Mouse (Mus musculus) layer of hippocampus, adult 9-10 months (tissue): ENCODE measurements around the gene 4921504E06Rik.

Source experiments
- DNase-seq: peaks from one replicate; pipeline ENCODE4 v3.0.0; 2022; ENCODE audit warnings: low spot score

The 4921504E06Rik gene

DNA sequence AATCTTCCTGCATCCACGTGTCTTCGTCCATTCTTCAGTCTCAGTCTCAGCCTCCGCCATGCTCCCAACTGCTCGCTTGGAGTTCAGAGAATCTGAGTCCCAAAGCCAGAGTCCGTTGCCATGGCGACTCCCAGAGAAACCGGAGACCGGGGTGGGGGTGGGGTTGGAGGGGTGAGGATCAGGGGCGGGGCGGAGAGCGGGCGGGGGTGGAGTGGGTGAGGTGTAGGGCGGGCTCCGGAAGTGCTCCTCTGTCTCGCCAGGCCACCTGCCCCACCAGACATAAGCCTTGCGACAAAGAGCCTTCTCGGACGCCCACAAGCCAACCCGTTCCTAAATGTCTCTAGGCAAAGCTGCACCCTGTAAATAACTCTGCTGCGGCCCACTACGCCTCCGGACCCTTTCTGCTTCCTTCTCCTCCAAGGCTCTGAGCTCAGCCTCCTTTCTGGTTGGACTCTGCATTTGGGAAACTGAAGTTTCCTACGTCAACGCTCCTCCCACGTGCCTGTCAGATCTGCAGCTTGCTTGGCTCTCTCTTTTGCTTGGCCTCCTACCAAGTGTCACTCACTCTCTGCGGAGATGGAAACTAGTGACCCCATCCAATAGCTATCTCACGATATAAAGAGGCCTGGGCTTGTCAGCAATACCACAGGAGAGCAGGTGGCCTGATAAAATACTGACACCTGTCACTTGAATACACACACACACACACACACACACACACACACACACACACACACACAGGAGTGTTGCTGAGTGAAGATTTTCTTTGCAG, at the start of gene 4921504E06Rik:
4921504E06Rik (minus strand) TSS at position 94 of the 772 bp plus-strand sequence.
- DNase-seq, result peak; percentile 75

DNA sequence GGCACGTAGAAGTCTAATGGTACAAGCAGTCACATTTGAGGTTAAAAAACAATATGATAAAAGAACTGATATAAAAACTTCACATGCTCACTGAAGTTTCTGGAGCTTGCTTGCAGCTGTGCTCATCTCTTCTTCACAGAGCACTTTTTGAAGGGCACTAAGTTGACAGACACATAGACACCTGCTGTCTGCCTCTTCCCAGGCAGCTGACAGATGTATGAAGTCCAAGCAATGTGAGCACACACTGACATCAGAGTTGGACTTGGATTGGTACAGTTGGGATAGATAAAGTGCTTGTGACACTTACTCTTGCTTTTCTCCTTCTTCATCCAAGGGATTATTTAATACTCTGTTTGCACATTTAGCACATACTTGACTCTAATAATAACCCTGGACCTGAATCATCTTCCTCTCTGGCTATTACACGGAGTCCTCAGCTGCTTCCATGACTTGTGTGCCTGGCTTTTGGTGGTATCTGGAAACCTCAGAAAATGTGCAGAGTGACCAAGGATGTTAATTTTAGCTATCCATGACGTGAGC, 47.7 kb upstream of the 4921504E06Rik start:
- no peak for DNase-seq

DNA sequence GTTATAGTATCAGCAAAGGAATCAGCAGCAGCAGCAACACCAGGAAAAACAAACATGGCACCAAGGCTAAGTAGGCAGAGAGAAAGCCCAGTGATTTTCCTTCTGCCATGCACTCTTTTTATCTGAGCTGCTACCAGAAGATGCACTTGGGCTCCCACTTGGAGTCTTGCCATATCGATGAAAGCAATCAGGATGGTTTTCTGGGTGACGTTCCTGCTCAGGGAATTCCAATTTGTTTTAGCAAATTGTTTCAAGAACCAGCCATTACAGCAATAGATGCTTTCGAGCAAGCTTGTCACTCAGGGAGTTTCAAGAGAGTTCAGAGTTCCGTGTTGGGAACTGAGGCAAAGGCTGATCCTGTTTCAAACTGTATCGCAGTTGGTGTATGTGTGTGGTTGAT, 47.1 kb upstream of the 4921504E06Rik start:
- DNase-seq, result no peak

DNA sequence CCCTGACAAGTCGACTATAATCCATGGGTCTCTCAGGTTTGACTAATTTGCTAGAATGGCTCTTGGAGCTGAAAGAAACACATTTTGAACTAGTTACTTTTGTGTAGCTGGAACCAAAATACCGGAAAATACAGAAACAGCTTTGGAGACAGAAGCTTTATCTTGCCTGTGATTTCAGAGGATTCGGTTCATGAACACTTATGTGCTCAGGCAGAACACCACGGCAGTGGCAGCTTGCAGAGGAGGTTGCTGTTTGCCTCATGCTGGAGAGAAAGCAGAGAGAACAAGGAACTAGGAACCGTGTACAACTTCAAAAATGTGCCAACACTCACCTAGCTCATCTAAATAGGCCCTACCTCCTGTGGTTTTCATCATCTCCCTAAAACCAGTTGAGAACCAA, 46.1 kb upstream of the 4921504E06Rik start:
- no peak for DNase-seq

DNA sequence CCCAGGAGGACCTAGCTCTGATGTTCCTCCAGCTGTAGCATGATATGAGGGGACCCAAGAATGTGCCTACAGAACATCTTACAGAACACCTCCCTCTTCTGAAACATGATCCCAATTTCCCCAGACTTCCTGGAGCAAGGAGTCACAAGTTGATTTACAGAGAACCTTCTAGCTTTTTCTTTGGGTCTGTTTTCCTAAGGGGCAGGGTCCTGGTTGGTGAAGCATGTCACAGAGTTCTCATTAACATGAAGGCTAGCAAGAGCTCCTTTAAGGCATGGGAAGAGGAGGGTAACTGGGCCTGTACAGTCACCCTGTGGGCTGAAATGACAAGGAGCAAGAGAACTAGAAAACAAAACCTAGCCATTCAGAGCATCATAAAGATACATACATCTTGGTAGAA, 43.3 kb upstream of the 4921504E06Rik start:
- DNase-seq, result no peak

DNA sequence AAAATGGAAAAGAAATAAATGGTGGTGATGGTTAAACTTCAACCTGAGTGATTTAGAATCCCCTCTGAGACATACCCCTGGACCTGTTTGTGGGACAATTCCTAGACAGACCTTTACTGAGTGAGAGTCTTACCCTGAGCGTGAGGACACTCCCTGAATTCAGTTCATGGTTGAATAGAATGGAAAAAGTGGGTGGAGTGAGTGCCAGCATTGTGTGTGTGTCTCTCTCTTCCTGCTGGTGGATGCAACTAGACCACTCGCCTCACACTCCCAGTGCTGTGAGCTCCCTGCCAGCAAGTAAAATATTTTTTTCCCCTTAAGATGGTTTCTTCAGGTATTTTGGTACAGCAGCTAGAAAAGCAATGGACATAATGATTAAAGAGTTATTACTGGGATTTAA, 42.7 kb upstream of the 4921504E06Rik start:
- no peak for DNase-seq

DNA sequence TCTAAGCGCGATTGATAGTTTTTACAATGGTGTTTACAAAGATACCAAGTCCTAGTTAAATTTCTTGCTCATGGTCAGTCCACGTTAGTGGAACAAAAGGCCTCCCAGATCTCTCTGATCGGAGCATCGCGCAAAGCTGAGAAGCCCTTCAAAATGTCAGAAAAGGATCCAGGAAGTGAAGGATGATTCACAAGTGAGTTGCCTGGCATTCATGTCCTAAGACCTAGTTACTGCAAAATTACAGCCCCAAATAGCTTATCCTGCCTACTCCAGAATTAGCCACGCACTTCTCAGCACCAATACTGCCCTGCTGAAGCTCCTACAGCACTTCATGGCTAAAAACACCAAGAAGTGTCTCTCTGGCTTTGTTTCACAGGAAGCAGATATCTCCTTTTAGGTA, 41.1 kb upstream of the 4921504E06Rik start:
- no peak for DNase-seq

DNA sequence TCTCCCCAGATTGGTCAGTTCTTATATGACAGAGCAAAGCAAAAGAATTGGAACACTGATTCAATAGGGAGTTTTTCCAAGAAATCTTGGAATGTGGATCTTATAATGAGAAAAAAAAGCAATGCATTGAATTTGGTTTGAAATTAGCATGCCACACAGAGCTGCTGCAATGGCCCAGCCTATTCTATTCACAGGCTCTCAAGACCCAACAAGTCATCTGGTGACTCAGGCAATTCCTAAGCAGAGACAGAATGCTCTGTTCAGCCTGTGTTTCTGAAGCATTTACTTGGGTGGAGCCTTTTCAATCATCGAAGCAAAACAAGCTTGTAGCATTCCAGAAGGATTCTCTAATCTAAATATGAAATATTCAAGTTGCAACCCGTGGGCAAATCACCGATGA, 26.1 kb upstream of the 4921504E06Rik start:
- DNase-seq, result no peak

DNA sequence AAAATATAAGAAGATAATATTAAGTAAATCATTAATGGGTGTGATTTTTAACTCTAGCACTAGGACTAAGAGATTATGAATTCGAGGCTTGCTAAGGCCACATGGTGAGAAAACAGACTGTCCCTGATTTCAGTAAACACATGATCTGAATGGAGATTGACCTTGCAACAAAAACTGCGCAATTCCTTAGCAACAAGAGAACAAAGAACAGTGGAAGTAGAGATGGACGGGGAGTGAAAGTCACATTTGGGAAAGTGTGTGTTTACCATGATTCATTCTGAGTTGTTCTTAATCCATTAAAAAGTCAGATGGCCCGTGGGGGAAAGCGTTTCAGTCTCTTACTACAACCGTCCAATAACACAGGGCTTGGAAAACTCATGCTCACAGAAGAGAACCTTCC, 25.5 kb upstream of the 4921504E06Rik start:
- no peak for DNase-seq

DNA sequence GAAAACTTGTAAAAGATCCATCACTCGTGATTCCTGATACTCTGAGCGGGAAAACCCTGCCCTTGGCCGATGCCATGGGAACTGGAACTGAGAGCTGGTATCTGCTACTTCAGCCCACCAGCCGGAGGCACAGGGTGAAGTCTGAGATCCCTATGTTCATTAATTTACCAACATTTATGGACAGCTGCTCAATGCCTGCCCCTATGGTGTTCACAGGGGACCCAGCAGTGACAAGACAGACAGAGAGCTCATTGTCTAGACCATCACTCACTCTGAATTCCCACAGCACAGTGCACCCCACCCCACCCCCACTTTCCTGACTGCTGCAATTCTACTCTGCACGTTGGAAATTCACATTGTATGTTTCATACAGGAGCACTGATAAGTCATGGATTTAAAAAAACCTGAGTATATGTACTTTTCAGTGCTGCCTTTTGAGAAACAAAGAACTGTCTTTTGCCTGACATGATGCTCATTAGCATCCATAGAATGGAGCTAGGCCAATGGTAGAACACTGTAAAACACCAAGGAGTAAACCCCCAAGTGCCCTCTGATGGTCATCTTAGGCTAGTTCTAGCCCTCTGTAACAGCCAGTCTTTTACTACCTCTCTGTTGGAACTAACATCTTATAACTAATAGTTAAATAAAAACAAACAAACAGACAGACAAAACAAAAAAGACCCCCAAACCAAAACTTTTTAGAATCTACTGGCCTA, 8.6 kb upstream of the 4921504E06Rik start:
- DNase-seq, result no peak

DNA sequence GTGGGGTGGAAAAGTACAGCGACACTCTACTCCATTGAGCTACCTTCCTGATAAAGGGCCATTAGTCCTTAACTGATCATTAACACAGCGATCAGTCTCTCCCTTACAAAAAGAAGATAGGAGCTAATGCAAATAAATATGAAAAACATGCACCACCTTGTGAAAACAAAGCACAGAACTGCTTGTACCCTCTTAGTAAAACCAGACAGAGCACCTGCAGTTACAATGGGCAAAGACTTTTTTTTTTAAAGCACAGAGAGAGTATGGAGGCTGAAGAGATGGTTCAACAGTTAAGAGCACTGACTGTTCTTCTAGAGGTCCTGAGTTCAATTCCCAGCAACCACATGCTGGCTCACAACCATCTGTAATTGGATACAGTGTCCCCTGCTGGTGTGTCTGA, 6.9 kb upstream of the 4921504E06Rik start:
- no peak for DNase-seq

DNA sequence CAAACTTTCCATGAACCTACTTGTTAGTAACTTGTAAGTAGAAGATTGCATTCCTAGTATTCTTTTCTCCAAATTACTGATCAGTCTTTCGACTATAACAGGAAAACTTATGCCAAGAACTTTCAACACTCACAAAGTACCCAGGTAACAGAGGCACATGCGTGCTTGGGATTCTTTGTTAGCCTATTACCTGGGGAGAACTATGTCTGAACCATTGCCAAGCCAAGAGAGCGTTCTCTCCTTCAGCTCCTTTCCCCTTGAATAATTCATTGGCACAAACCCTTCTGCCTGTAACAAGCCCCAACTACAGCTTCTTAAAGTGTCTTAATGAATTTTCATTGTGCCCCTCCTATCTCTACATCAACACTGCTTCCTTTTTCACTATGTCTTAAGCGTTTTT, 6.4 kb upstream of the 4921504E06Rik start:
- DNase-seq, result no peak

DNA sequence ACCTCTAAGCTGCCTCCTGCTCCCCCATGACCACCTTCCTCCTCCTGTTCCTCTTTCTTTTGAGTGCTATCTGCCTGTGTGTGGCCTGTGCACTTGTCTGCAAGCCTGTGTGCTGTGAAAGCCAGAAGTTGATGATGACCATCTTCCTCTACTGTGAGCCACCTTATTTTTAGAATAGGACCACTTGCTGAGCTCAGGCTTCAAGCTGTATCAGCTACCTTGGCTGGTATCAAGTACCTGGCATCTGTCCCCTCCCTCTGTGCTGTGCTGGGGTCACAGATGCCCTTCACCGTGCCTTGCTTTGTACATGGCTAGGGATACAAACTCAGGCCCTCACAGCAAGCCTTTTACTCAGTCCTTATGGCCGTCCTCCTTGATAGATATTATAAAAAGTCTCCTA, 2.3 kb downstream of the 4921504E06Rik start:
- DNase-seq, result no peak

DNA sequence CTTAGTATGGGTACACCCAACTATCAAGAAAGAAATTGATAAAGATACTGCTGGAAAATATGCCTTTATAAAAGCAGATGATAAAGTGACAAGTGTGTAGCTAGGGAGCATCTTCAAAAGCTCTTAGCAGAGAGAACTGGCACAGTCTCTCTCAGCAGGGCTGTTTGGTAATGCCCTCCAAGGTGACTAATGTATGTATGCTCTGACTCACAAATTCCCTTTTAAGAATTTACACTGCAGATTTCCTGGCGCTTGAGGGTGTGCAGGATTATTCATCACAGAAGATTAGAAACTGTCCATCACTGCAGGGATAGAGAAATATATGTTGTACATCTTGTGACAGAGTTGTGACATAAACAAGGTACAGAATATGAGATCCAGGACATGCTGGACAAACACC, 12.8 kb downstream of the 4921504E06Rik start:
- DNase-seq, result no peak

DNA sequence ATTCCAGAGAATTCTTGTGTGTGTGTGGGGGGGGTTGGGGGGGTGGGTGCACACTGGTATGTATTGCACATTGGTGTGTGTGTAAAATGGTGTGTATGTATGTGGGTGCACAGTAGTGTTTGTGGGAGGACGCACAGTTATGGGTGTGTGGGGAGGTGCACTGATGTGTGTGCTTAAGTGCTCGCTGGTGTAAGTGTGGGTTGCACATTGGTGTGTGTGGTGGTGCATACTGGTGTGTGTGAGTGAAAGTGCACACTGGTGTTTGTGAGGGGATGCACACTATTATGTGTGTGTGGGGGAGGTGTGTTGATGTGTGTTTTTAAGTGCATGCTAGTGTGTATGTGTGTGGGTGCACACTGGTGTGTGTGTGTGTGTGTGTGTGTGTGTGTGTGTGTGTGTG, 24.3 kb downstream of the 4921504E06Rik start:
- no peak for DNase-seq

DNA sequence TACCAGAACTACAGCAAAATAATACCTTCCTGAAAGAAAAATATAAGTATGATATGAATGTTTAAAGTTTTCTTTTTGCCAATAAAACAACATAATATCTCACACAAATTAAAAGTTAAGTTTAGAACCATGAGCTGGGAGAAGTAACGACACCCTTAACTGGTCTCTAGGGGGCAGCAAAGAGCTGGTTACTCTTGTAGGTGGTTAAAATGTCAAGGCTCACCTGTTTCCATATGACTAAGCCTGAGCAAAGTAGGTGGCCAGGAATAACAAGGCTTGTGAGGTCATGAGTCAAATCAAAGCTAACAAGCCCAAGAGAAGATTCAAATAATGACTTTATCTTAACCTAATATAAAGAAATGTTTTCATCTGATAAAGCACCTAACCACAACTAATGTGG, 24.9 kb downstream of the 4921504E06Rik start:
- DNase-seq, result peak; percentile 58

DNA sequence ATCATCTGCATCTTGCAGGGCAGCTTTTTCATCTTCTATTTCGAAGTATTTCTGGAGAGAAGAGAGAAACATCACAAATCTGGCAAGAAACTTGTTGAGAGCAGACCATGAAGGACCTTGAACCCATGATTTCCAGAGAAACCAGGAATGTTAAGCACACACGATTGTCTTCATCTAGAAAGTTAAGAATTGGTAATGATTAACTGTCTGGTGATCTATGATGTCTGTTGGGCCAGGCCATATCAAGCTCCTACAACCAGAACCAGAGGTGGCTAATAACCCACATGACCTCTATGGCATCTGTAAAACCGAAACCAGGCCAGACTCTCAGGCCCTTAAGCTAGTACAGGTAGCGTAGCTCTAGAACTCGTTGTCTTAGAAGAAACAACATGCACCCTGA, 29.6 kb downstream of the 4921504E06Rik start:
- DNase-seq, result no peak

DNA sequence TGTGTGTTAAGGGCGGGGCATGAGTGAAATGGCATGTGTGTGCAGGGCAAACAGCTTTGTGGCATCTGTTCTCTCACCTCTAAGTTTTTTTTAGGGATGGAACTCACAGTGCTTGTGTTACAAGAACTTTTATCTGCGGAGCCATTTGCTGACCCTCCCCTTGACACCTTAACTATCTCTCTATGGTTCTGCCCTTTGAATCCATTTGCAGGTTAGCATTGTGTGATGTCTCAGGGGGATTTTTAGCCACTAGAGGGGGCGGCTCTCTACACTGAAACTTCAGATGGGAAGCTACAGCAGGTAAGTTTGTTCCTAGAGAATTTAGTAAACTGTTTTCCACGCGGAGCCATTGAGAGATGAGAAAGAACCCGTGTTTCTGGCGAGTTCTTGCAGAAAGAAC, 32.1 kb downstream of the 4921504E06Rik start:
- DNase-seq, result no peak

DNA sequence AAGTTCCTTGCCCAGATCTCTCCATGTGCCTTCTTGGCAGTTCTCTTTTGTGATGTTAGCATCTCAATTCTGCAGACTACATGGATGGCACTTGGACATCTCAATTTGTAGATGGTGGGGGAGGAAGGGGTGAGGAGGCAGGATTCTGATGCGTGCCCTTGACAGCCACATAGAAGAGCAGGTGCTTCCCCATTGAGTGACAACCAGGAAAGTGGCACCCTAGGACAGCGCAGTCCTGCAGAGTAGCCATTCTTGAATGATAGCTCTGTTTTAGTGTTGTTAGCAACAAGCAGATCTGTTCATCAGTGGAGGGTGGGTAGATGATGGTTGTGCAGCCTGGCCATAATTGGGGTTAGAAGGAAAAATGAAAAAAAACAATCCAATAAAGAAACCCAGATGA, 33.1 kb downstream of the 4921504E06Rik start:
- no peak for DNase-seq

DNA sequence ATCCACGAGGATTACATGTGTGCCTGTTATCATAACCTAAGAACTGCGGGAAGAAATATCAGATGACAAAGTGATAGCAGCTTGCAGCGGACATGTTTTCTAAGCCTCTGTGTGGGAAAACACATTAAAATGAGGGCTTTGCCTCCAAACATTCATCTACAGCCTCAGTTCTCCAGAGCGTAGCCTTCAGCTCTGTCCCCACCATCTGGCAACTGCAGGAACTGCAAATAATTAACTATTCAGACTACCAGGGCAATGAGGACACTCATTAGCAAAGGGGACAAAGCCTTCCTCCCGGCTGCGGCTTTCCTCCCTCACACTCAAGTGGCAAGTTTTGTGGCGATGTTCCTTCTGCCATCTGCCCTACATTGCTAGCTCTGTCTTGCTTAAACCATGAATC, 33.9 kb downstream of the 4921504E06Rik start:
- peak; percentile 60 for DNase-seq

DNA sequence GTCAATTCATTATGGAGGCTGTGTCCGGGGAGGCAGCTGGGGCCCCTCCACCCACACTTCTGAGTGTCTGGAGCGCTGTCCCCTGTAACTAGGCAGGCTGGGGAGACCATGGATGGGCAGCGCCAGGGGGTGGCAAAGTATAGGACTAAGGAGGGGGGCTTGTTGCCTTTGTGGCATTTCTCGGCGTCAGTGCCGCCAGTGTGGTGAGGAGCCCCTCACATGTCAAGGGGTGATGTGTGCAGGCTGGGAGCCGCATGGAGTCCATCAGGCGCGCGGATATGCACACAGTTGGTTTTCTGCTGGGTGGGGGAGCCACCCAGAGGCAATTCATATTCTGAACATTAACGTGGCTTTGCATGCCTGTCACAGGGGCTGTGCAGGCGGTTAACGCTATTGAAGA, 35.8 kb downstream of the 4921504E06Rik start:
- DNase-seq, result no peak

DNA sequence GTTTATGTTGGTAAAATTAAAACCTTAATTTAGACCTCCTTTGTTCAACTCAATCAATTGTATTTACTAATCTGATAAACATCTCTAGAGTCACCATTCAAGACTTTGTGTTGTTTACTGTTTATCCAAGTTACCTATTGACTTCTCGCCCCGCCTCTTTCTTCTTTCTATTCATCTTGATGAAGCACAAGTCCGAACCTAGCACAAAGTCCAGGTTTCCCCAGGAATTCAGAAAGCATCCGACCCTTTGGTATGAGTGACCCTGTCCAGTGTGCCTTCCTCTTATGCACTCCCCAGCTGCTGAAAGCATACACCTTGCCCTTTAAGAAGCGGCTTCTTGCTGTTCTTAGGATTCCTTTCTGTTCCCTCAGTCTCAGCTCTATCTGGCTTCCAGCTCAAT, 41.3 kb downstream of the 4921504E06Rik start:
- no peak for DNase-seq

DNA sequence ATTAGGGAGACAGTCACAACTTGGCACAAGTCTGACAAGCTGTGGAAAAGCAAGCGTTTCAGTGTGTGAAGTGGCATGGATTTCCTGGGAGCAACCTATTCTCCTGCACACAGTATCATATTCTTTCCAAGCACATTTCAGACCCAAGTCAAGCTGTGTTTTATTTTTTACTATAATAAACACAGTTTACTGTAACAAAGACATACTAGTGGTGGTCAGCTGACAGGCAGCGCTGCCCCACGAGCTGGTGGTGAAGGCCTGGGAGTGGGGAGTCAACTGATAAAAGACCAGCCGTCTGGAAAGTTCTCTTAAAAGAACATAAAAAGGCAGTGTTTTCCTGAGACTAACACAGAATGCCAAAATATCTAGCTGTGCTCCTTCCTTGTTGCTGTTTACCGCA, 42.7 kb downstream of the 4921504E06Rik start:
- no peak for DNase-seq
